Mouse (Mus musculus) CH12.LX (cell line): ENCODE measurements around the gene Slc4a5. TPM values are rescaled to one million over a fixed set of nuclear protein-coding genes. Genes with fewer than 3 reads are reported as not detected.

ENCODE experiments used
- DNase-seq: peaks from one replicate; pipeline ENCODE4 v3.0.0-alpha.2; 2013; ENCODE audit errors: extremely low read depth
- H3K27ac ChIP-seq: 2 replicates; pipeline ENCODE4 v1.5.1; 2012; ENCODE audit warnings: low read depth, mild to moderate bottlenecking, control low read depth, moderate library complexity; ENCODE audit not compliant: insufficient read depth
- H3K27me3 ChIP-seq: replicated peaks from 2 replicates; pipeline ENCODE3; 2012; ENCODE audit warnings: inconsistent platforms
- H3K36me3 ChIP-seq, 2 experiments: replicated peaks in 1 of 2; 2 replicates each; pipeline versions ENCODE3 to v1.6.1; 2012; ENCODE audit warnings: inconsistent platforms in 1 of 2, low read length in 1 of 2, mild to moderate bottlenecking in 1 of 2, mixed read lengths in 1 of 2, moderate library complexity in 1 of 2; ENCODE audit not compliant: control insufficient read depth in 1 of 2, insufficient read depth in 1 of 2
- H3K4me1 ChIP-seq, 2 experiments: 2 replicates each; pipeline ENCODE4 v1.6.1; 2012; ENCODE audit warnings: inconsistent platforms in 1 of 2, moderate library complexity in 1 of 2; ENCODE audit not compliant: insufficient read depth in 2 of 2, control insufficient read depth in 1 of 2
- H3K4me2 ChIP-seq: 2 replicates; pipeline ENCODE4 v1.6.1; 2012; ENCODE audit warnings: low read depth, mild to moderate bottlenecking, control low read depth; ENCODE audit not compliant: poor library complexity, insufficient read depth, severe bottlenecking
- H3K4me3 ChIP-seq, 3 experiments: fragments of 150-350 bp in 1 of 3; sonication (generic) in 1 of 3; replicated peaks in 1 of 3; 2 replicates each; pipeline versions ENCODE3 to v1.5.1; 2011 to 2012; ENCODE audit warnings: low read depth in 2 of 3, low read length in 2 of 3, mild to moderate bottlenecking in 2 of 3, moderate library complexity in 2 of 3, control low read depth in 1 of 3, improper control_type of control experiment in 1 of 3, inconsistent platforms in 1 of 3, mixed read lengths in 1 of 3; ENCODE audit not compliant: poor library complexity in 1 of 3
- H3K79me2 ChIP-seq: replicated peaks from 2 replicates; pipeline ENCODE4 v1.6.1; 2012; ENCODE audit warnings: mild to moderate bottlenecking, moderate library complexity; ENCODE audit not compliant: control insufficient read depth, poor library complexity, insufficient read depth, severe bottlenecking; ENCODE audit errors: extremely low read depth
- H3K9ac ChIP-seq: 2 replicates; pipeline ENCODE4 v1.6.1; 2012; ENCODE audit warnings: low read depth, mild to moderate bottlenecking, control low read depth, moderate library complexity; ENCODE audit not compliant: insufficient read depth
- H3K9me3 ChIP-seq: replicated peaks from 2 replicates; pipeline ENCODE3; 2012; ENCODE audit warnings: low read length, inconsistent platforms, mixed read lengths
- BHLHE40 ChIP-seq: IDR thresholded peaks from 2 replicates; pipeline ENCODE4 v1.6.1; 2011; ENCODE audit warnings: mild to moderate bottlenecking, low read depth, low read length, improper control_type of control experiment
- CHD1 ChIP-seq: IDR thresholded peaks from 2 replicates; pipeline ENCODE4 v1.6.1; 2012; ENCODE audit warnings: low read depth, low read length, improper control_type of control experiment, inconsistent platforms
- CHD2 ChIP-seq: IDR thresholded peaks from 2 replicates; pipeline ENCODE4 v1.6.1; 2011; ENCODE audit warnings: low read length, improper control_type of control experiment
- CTCF ChIP-seq, 2 experiments: IDR thresholded peaks in 1 of 2; conservative IDR thresholded peaks in 1 of 2; 2 replicates each; pipeline ENCODE4 v1.5.1; 2011 to 2012; ENCODE audit warnings: low read depth in 2 of 2, low read length in 2 of 2, improper control_type of control experiment in 1 of 2, inconsistent platforms in 1 of 2, mild to moderate bottlenecking in 1 of 2, moderate library complexity in 1 of 2
- ETS1 ChIP-seq: conservative IDR thresholded peaks from 2 replicates; pipeline ENCODE4 v1.6.1; 2012; ENCODE audit warnings: low read depth, mild to moderate bottlenecking, inconsistent platforms, low read length, improper control_type of control experiment, moderate library complexity
- GABPA ChIP-seq: IDR thresholded peaks from 2 replicates; pipeline ENCODE4 v1.6.1; 2012; ENCODE audit warnings: low read depth, low read length, improper control_type of control experiment, inconsistent platforms; ENCODE audit not compliant: insufficient replicate concordance
- JUN ChIP-seq: IDR thresholded peaks from 2 replicates; pipeline ENCODE4 v1.6.1; 2011; ENCODE audit warnings: low read depth, mild to moderate bottlenecking, low read length, improper control_type of control experiment, moderate library complexity; ENCODE audit not compliant: insufficient read depth
- KAT2A ChIP-seq: IDR thresholded peaks from 2 replicates; pipeline ENCODE4 v1.6.1; 2012; ENCODE audit warnings: low read length, improper control_type of control experiment, inconsistent platforms; ENCODE audit not compliant: insufficient replicate concordance
- MYC ChIP-seq: IDR thresholded peaks from 2 replicates; pipeline ENCODE4 v1.6.1; 2011; ENCODE audit warnings: low read depth, mild to moderate bottlenecking, improper control_type of control experiment, low read length
- NRF1 ChIP-seq: IDR thresholded peaks from 2 replicates; pipeline ENCODE4 v1.6.1; 2014; ENCODE audit warnings: low read depth, mild to moderate bottlenecking, inconsistent platforms, low read length, improper control_type of control experiment, moderate library complexity
- POLR2A ChIP-seq: IDR thresholded peaks from 2 replicates; pipeline ENCODE4 v1.6.1; 2011; ENCODE audit warnings: low read depth, mild to moderate bottlenecking, improper control_type of control experiment, low read length
- POLR2AphosphoS2 ChIP-seq: IDR thresholded peaks from 2 replicates; pipeline ENCODE4 v1.6.1; 2011; ENCODE audit warnings: low read depth, low read length, improper control_type of control experiment
- RAD21 ChIP-seq: IDR thresholded peaks from 2 replicates; pipeline ENCODE4 v1.6.1; 2011; ENCODE audit warnings: low read depth, mild to moderate bottlenecking, low read length, improper control_type of control experiment, moderate library complexity
- SIN3A ChIP-seq: IDR thresholded peaks from 2 replicates; pipeline ENCODE4 v1.6.1; 2012; ENCODE audit warnings: low read length, improper control_type of control experiment, inconsistent platforms
- SMC3 ChIP-seq: IDR thresholded peaks from 2 replicates; pipeline ENCODE4 v1.6.1; 2011; ENCODE audit warnings: low read depth, low read length, improper control_type of control experiment
- TBP ChIP-seq: conservative IDR thresholded peaks from 2 replicates; pipeline ENCODE4 v1.6.1; 2011; ENCODE audit warnings: low read depth, low read length, improper control_type of control experiment
- UBTF ChIP-seq: IDR thresholded peaks from 2 replicates; pipeline ENCODE4 v1.6.1; 2012; ENCODE audit warnings: low read depth, mild to moderate bottlenecking, inconsistent platforms, low read length, improper control_type of control experiment, moderate library complexity
- ZC3H11A ChIP-seq: IDR thresholded peaks from 2 replicates; pipeline ENCODE4 v1.6.1; 2012; ENCODE audit warnings: low read depth, mild to moderate bottlenecking, inconsistent platforms, low read length, improper control_type of control experiment
- ZKSCAN1 ChIP-seq: IDR thresholded peaks from 2 replicates; pipeline ENCODE4 v1.6.1; 2012; ENCODE audit warnings: low read depth, inconsistent platforms, low read length, improper control_type of control experiment, borderline replicate concordance
- dilution Hi-C: fragments of 300-500 bp; cut with MboI; formaldehyde crosslinking; loops from 2 replicates; pipeline ENCODE4 v1.14.3; 2020; ENCODE audit warnings: low sequenced_read_pairs; ENCODE audit not compliant: extremely low pct_unique_long_range_greater_than_20kb, extremely low pct_ligation_motif_present
- in situ Hi-C: fragments of 300-500 bp; cut with MboI; formaldehyde crosslinking; loops from 3 replicates; pipeline ENCODE4 v1.14.3; 2019; ENCODE audit warnings: low sequenced_read_pairs, low pct_ligation_motif_present, low pct_unique_long_range_greater_than_20kb, mixed read lengths
- polyA plus RNA-seq: library from polyadenylated mRNA; unstranded; fragments of >175 nt; gene quantifications from 2 replicates; pipeline ENCODE4 v1.2.1, GENCODE M21; 2012; ENCODE audit warnings: low read depth; ENCODE audit not compliant: insufficient read length
- total RNA-seq, 2 experiments: library from RNA; depleted of rRNA; stranded (reverse); fragments of 300-350 nt in 1 of 2; fragments of >200 nt in 1 of 2; gene quantifications; 2 replicates each; pipeline ENCODE4 v1.2.3; 2012 to 2014

Gene Slc4a5
- total and polyA plus RNA-seq, 3 experiments = 0.13 to 0.21 TPM; not detected in 1

- in situ Hi-C loops = loop anchor here (5.0 kb wide), 1 partner anchor 40 kb away; no protein-coding TSS in a partner anchor
- Histone ChIP-seq H3K9ac (no peak overlapping the region), H3K4me1 (peaks cover 0 to 3% of the 10 kb centered on the region in 2 experiments; a peak in 1 of 4 replicates), H3K79me2 (no peaks in the 10 kb centered on the region), H3K36me3 (no peaks in the 10 kb centered on the region), H3K27me3 (peaks cover 85% of the 10 kb centered on the region), H3K27ac (no peak overlapping the region), H3K4me3 (no peak overlapping the region), H3K9me3 (no peaks in the 10 kb centered on the region), H3K4me2 (no peak overlapping the region)
- no peak for DNase-seq
- no peak for TF ChIP-seq TBP
- no peak for TF ChIP-seq CHD1
- no peak for TF ChIP-seq ETS1
- no peak for TF ChIP-seq RAD21
- no peak for TF ChIP-seq JUN
- no peak for TF ChIP-seq UBTF
- no peak for TF ChIP-seq CTCF (conservative IDR thresholded peaks at IDR 0.05 in 1 of 2, IDR thresholded peaks at IDR 0.05 in 1 of 2; ENCODE audit: low read depth in 2 of 2, low read length in 2 of 2)
- no peak for TF ChIP-seq KAT2A
- no peak for TF ChIP-seq BHLHE40
- no peak for TF ChIP-seq MYC
- TF ChIP-seq ZC3H11A = no peak
- TF ChIP-seq CHD2 = no peak
- no peak for TF ChIP-seq SIN3A
- TF ChIP-seq POLR2A = no peak
- no peak for TF ChIP-seq POLR2AphosphoS2
- dilution Hi-C loops = no loop called here
Measured at GRCm38 (mm10) chr6:83237123-83237522, 17.5 kb downstream of the Slc4a5 start.

- no peak overlapping the region for H3K4me2 ChIP-seq
- H3K9ac ChIP-seq = no peak overlapping the region
- no peak for DNase-seq
- in situ Hi-C loops = no loop called here
- no peak overlapping the region for H3K4me3 ChIP-seq
- dilution Hi-C loops = no loop called here
- H3K36me3 ChIP-seq = no peaks in the 10 kb centered on the region
- H3K4me1 ChIP-seq = peaks cover 0 to 3% of the 10 kb centered on the region in 2 experiments; a peak in 1 of 4 replicates
- no peaks in the 10 kb centered on the region for H3K79me2 ChIP-seq
- H3K27me3 ChIP-seq = peaks cover 55% of the 10 kb centered on the region
- TF ChIP-seq SMC3 = no peak
- no peak for TF ChIP-seq ZKSCAN1
- no peak for TF ChIP-seq POLR2A
- TF ChIP-seq CTCF (conservative IDR thresholded peaks at IDR 0.05 in 1 of 2, IDR thresholded peaks at IDR 0.05 in 1 of 2; ENCODE audit: low read depth in 2 of 2, low read length in 2 of 2) = no peak
- no peak for TF ChIP-seq KAT2A
- TF ChIP-seq GABPA = no peak
- no peak for TF ChIP-seq NRF1
- TF ChIP-seq, all 38 proteins: peak for 0
- Histone ChIP-seq H3K9me3 (no peaks in the 10 kb centered on the region), H3K27ac (no peak overlapping the region)
Measured at GRCm38 (mm10) chr6:83244422-83245061, 24.9 kb downstream of the Slc4a5 start.
